Mouse (Mus musculus): ENCODE data around the gene Myo5a. TPM values are rescaled to one million over a fixed set of nuclear protein-coding genes. Genes with fewer than 3 reads are reported as not detected.

The Myo5a gene
- 104 and 122 TPM in 2 replicates for total RNA-seq (2017)

GRCm38 (mm10) chr9:75070457-75071028 lies at the start of gene Myo5a:
Myo5a (plus strand) TSS chr9:75071015.
- no peak for ATAC-seq (replicated peaks; ENCODE audit: low read depth, poor library complexity, severe bottlenecking)

GRCm38 (mm10) chr9:75022546-75022945 lies 48.3 kb upstream of the Myo5a start:
- no peak for ATAC-seq (replicated peaks; ENCODE audit: low read depth, poor library complexity, severe bottlenecking)

- ATAC-seq (replicated peaks; ENCODE audit: low read depth, poor library complexity, severe bottlenecking) = no peak
Measured at GRCm38 (mm10) chr9:75023150-75023894, 47.5 kb upstream of the Myo5a start.

- ATAC-seq (replicated peaks; ENCODE audit: low read depth, poor library complexity, severe bottlenecking) = 0 out of 2 replicates have a peak, but pooled peaks have one; percentile 11
Measured at GRCm38 (mm10) chr9:75024089-75024488, 46.7 kb upstream of the Myo5a start.

- peak; percentile 76; the same call in 1 of the 2 replicates for ATAC-seq (replicated peaks; ENCODE audit: low read depth, poor library complexity, severe bottlenecking)
Measured at GRCm38 (mm10) chr9:75025689-75026088, 45.1 kb upstream of the Myo5a start.

GRCm38 (mm10) chr9:75032408-75032807 lies 38.4 kb upstream of the Myo5a start:
- ATAC-seq (replicated peaks; ENCODE audit: low read depth, poor library complexity, severe bottlenecking) = no peak

- ATAC-seq (replicated peaks; ENCODE audit: low read depth, poor library complexity, severe bottlenecking) = 0 out of 2 replicates have a peak, but pooled peaks have one; percentile 22
Measured at GRCm38 (mm10) chr9:75033141-75033540, 37.7 kb upstream of the Myo5a start.

GRCm38 (mm10) chr9:75034691-75035090 lies 36.1 kb upstream of the Myo5a start:
- ATAC-seq (replicated peaks; ENCODE audit: low read depth, poor library complexity, severe bottlenecking) = no peak

GRCm38 (mm10) chr9:75035944-75036343 lies 34.9 kb upstream of the Myo5a start:
- no peak for ATAC-seq (replicated peaks; ENCODE audit: low read depth, poor library complexity, severe bottlenecking)

- ATAC-seq (replicated peaks; ENCODE audit: low read depth, poor library complexity, severe bottlenecking) = peak; percentile 93
Measured at GRCm38 (mm10) chr9:75037451-75038356, 33.1 kb upstream of the Myo5a start, which contains the start of gene Arpp19. Arpp19 (plus strand) TSS chr9:75037614.

GRCm38 (mm10) chr9:75038357-75038688 lies 32.5 kb upstream of the Myo5a start:
- ATAC-seq (replicated peaks; ENCODE audit: low read depth, poor library complexity, severe bottlenecking) = peak; percentile 6; the same call in 1 of the 2 replicates

GRCm38 (mm10) chr9:75040566-75040965 lies 30.2 kb upstream of the Myo5a start:
- no peak for ATAC-seq (replicated peaks; ENCODE audit: low read depth, poor library complexity, severe bottlenecking)

GRCm38 (mm10) chr9:75041840-75042525 lies 28.8 kb upstream of the Myo5a start:
- no peak for ATAC-seq (replicated peaks; ENCODE audit: low read depth, poor library complexity, severe bottlenecking)

GRCm38 (mm10) chr9:75043191-75043590 lies 27.6 kb upstream of the Myo5a start:
- no peak for ATAC-seq (replicated peaks; ENCODE audit: low read depth, poor library complexity, severe bottlenecking)

- no peak for ATAC-seq (replicated peaks; ENCODE audit: low read depth, poor library complexity, severe bottlenecking)
Measured at GRCm38 (mm10) chr9:75047079-75047478, 23.7 kb upstream of the Myo5a start.

- ATAC-seq (replicated peaks; ENCODE audit: low read depth, poor library complexity, severe bottlenecking) = peak; percentile 59
Measured at GRCm38 (mm10) chr9:75049100-75049499, 21.7 kb upstream of the Myo5a start.

GRCm38 (mm10) chr9:75050003-75050402 lies 20.8 kb upstream of the Myo5a start:
- peak; percentile 85 for ATAC-seq (replicated peaks; ENCODE audit: low read depth, poor library complexity, severe bottlenecking)

- ATAC-seq (replicated peaks; ENCODE audit: low read depth, poor library complexity, severe bottlenecking) = no peak
Measured at GRCm38 (mm10) chr9:75051841-75052240, 19.0 kb upstream of the Myo5a start.

- no peak for ATAC-seq (replicated peaks; ENCODE audit: low read depth, poor library complexity, severe bottlenecking)
Measured at GRCm38 (mm10) chr9:75055046-75055445, 15.8 kb upstream of the Myo5a start.
